Mouse (Mus musculus): Measurements from ENCODE around the gene Grm8.
A peak's percentile ranks its signal among the peaks of the same experiment; 100 is the strongest.

DNA sequence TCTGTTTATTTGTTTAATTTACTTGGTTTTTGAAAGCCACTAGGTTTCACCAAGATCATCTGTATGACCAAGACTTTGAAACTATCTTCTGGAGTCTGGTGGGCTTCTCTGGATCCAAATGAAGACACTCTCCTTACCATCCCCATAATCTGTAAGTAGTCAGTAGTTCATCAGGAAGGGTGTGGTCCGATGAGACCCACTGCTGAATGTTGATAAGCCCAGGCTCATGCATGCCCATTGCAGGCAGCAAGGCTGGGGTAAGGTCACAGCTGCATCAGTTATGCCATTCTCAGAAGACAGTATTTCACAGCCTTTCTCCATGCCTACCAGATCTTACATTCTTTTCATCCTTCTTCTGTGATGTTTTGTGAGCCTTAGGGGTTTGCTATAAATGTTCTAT is 247.1 kb downstream of the Grm8 start:
- TF ChIP-seq CTCF (IDR thresholded peaks at IDR 0.05; ENCODE audit: low read depth, low read length), result no peak
- TF ChIP-seq TAL1 (conservative IDR thresholded peaks at IDR 0.05; ENCODE audit: low read depth, low read length), result peak; percentile 75
- TF ChIP-seq POLR2AphosphoS5 (IDR thresholded peaks at IDR 0.05; ENCODE audit: insufficient replicate concordance, low read depth, low read length), result no peak
- TF ChIP-seq GATA2 (IDR thresholded peaks at IDR 0.05; ENCODE audit: borderline replicate concordance, low read depth, low read length), result no peak
